Mouse (Mus musculus) hindbrain, embryonic 12.5 days (tissue): ENCODE measurements at regions not wholly inside any gene's neighbourhood (a gene's known extent, or its start where the extent isn't known, plus 50 kb on each side); places are given as distances from the start of the nearest gene placed in this dataset.

ENCODE experiments used
- ATAC-seq: fragments of 200-750 bp; cut with Nextera tagmentation; 2 replicates; pipeline ENCODE4 v1.8.0; 2017; ENCODE audit warnings: moderate TSS enrichment; ENCODE audit not compliant: low FRiP score
- H3K27ac ChIP-seq: fragments of 300-500 bp; sonication (generic); 2 replicates; pipeline ENCODE4 v1.5.1; 2016; ENCODE audit warnings: mild to moderate bottlenecking
- H3K27me3 ChIP-seq: fragments of 300-500 bp; sonication (generic); 2 replicates; pipeline ENCODE4 v1.6.1; 2016; ENCODE audit warnings: mild to moderate bottlenecking
- H3K36me3 ChIP-seq: fragments of 300-500 bp; sonication (generic); 2 replicates; pipeline ENCODE4 v1.6.1; 2016; ENCODE audit warnings: mild to moderate bottlenecking
- H3K4me1 ChIP-seq: fragments of 300-500 bp; sonication (generic); 2 replicates; pipeline ENCODE4 v1.6.1; 2016
- H3K4me2 ChIP-seq: fragments of 300-500 bp; sonication (generic); replicated peaks from 2 replicates; pipeline ENCODE4 v1.6.1; 2016; ENCODE audit warnings: mild to moderate bottlenecking
- H3K4me3 ChIP-seq: fragments of 300-500 bp; sonication (generic); 2 replicates; pipeline ENCODE4 v1.5.1; 2016; ENCODE audit warnings: mild to moderate bottlenecking
- H3K9ac ChIP-seq: fragments of 300-500 bp; sonication (generic); 2 replicates; pipeline ENCODE4 v1.6.1; 2016; ENCODE audit warnings: mild to moderate bottlenecking, moderate library complexity
- H3K9me3 ChIP-seq: fragments of 300-500 bp; sonication (generic); replicated peaks from 2 replicates; pipeline ENCODE4 v1.6.1; 2016; ENCODE audit warnings: mild to moderate bottlenecking
- WGBS: fragments of 180-500 bp; shearing (Covaris S2); methylation state at CpG from one replicate; pipeline ENCODE4 v1.1.7; 2016; 5-methylcytosine and 5-hydroxymethylcytosine counted together

DNA sequence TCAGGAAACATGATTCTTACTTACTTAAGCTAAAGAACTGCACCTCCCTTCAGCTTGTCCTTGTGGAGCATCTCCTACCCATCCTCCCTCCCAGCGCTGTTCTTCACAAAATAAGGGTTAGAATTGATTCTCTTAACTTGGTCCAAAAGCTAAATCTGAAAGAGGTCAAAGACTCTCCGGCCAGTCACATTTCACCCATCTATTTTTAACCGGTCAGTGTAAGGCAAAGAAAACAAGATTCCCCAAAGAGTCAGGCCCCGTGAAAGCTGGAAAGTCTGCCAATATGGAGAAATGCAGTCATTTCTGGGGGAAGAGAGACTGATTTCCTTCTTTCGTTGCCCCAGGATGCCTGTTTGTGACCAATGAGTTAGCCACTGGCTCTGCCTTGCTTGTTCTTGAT is 114.0 kb downstream of the Zfp36l1 start:
- no peak overlapping the region for H3K27ac ChIP-seq
- ATAC-seq, result no peak
- H3K9ac ChIP-seq, result no peak overlapping the region
- WGBS, result 85% methylated on average over 5 of the region's 5 CpGs
- no peaks in the 10 kb centered on the region for H3K9me3 ChIP-seq
- peaks cover 18% of the 10 kb centered on the region for H3K4me1 ChIP-seq
- H3K4me2 ChIP-seq, result no peak overlapping the region
- no peaks in the 10 kb centered on the region for H3K27me3 ChIP-seq
- no peak overlapping the region for H3K4me3 ChIP-seq
- H3K36me3 ChIP-seq, result no peaks in the 10 kb centered on the region

DNA sequence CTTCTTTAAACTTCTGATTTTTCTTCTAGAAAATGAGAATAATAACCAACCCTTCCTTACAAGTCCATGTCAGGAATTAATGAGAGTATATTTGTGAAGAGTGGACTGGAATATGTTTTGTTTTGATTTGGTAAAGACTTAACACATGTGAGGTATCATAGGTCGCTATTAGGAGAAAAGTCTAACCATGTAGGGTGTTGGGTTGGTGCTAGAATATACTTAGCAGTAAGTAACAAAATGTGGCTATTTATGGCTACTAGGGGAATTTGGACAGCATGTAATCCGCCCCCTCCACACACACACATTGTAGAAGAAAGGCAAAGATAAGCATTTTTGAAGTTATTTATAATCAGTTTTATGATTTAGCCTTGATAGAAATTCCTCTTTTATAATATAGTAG is 114.5 kb downstream of the Zfp36l1 start:
- WGBS, result 87% methylated on average over 2 of the region's 2 CpGs

DNA sequence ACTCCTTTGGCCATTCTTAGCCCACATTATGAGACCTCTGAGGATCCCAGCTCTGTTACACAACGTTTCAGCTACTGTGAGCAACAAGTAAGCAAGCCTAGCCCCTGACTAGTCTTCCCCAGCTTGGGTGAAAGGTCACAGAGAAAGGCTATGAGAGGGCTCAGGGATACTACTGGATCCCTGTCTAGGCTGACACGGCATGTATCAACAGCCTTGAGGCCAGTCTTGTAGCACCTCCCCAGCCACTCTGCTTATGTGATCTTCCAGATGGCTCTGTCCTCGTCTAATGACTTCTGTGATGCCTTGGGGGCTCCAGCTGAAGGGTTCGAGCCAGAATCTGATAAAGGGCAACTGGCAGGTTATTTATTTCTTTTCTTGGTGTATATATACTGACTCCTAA is 115.6 kb downstream of the Zfp36l1 start:
- no peak overlapping the region for H3K27ac ChIP-seq
- H3K9ac ChIP-seq, result no peak overlapping the region
- peaks cover 15% of the 10 kb centered on the region for H3K4me1 ChIP-seq
- no peaks in the 10 kb centered on the region for H3K36me3 ChIP-seq
- ATAC-seq, result no peak
- H3K4me3 ChIP-seq, result no peak overlapping the region
- no peak overlapping the region for H3K4me2 ChIP-seq
- no peaks in the 10 kb centered on the region for H3K9me3 ChIP-seq
- 70% methylated on average over 4 of the region's 4 CpGs for WGBS
- H3K27me3 ChIP-seq, result no peaks in the 10 kb centered on the region

More for the DNA sequence above, 114.5 kb downstream of the Zfp36l1 start:
- ATAC-seq, result no peak
- H3K4me1 ChIP-seq, result peaks cover 22% of the 10 kb centered on the region
- H3K27ac ChIP-seq, result no peak overlapping the region
- H3K36me3 ChIP-seq, result no peaks in the 10 kb centered on the region
- no peaks in the 10 kb centered on the region for H3K27me3 ChIP-seq
- H3K9me3 ChIP-seq, result no peaks in the 10 kb centered on the region
- H3K4me3 ChIP-seq, result no peak overlapping the region
- no peak overlapping the region for H3K9ac ChIP-seq
- no peak overlapping the region for H3K4me2 ChIP-seq

DNA sequence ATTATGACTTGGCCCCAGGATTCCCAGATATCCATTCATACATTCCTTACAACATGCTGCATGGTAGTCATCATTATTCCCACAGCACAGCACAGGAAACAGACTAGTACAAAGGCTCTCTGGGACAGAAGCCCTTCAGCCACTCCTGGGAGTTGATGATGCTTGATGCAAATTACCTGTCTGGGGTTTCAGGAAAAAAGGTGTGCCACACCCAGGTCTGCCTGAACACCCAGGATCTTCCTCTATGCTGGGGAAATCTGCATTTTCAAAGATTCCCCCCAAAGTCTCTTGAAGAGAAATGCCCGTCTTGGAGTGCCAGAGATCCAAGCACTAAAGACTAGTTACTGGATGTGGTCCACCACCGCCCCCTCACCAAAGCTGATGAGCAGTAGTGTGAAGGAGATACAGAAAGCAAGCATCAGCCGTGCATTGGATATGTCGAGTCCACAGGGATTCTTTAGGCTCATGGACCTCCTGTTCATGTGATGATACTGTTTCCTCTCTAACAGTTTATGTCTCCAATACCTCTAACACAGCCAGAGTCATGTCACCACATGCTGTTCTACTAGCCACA is 117.2 kb downstream of the Zfp36l1 start:
- H3K36me3 ChIP-seq, result no peaks in the 10 kb centered on the region
- no peak overlapping the region for H3K4me2 ChIP-seq
- WGBS, result 92% methylated on average over 4 of the region's 4 CpGs
- no peaks in the 10 kb centered on the region for H3K9me3 ChIP-seq
- H3K27ac ChIP-seq, result no peak overlapping the region
- ATAC-seq, result no peak
- H3K27me3 ChIP-seq, result no peaks in the 10 kb centered on the region
- H3K9ac ChIP-seq, result no peak overlapping the region
- peaks cover 19% of the 10 kb centered on the region for H3K4me1 ChIP-seq
- no peak overlapping the region for H3K4me3 ChIP-seq

DNA sequence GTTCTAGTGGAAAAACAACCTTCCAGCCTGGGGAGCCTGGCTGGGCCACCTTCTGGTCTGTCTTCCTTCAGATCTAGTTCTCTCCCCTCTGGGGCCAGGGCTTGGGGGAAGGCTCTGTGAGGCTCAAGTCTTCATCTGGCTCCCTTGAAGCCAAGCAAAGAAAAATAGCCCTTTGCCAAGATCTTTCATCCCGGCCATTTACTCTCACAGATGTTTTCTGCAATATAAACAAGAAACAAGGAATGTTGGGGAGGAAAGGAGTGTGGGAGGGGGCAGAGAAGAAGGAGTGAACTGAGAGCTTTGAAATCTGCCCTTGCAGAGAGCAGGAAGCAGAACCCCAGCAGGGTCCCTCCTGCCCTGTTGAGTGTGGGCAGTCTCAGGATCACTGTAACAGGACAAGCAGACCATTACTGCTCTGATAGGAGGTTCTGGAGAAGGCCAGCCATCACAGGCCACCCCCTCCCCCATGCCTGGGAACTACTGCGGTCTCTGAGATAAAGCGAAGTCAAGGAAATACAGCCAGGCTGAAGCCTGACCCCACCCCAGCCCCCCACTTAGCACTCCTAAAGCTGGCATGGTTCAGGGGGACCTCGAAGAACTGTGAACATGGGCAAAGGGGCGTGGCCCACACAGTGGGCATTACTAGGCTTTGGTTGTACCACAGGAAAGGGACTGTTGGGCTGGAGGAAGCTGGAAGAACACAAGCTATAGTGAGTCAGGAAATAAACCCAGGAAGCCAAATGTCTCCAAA is 118.8 kb downstream of the Zfp36l1 start:
- H3K9ac ChIP-seq, result no peak overlapping the region

DNA sequence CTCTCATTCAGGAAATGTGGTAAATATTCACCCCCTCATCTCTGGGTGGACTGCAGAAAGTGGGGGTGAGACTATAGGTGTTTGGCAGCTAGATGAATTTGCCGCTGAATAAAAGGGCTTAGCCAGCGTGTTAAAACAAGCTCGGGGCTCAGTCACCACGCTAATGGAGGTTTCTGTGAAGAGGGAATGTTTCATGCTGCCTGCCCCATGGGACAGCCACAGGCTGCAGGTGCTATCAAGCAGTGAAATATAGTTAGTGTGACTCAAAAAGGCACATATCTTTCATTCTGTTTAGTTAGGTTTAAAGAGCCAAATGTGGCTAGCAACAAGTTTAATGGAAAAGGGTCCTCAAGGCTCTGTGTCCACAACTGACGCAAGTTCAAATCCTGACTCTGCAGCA is 121.5 kb downstream of the Zfp36l1 start:
- Histone ChIP-seq H3K27ac (peak overlapping the region; percentile 64; the same call in 1 of the 2 replicates), H3K4me1 (peaks cover 41% of the 10 kb centered on the region), H3K4me2 (no peak overlapping the region), H3K9ac (no peak overlapping the region), H3K4me3 (no peak overlapping the region), H3K9me3 (no peaks in the 10 kb centered on the region), H3K27me3 (no peaks in the 10 kb centered on the region), H3K36me3 (no peaks in the 10 kb centered on the region)
- 46% methylated on average over 5 of the region's 5 CpGs for WGBS
- no peak for ATAC-seq

More for the DNA sequence above, 118.8 kb downstream of the Zfp36l1 start:
- WGBS, result 60% methylated on average over 5 of the region's 5 CpGs
- Histone ChIP-seq H3K4me3 (no peak overlapping the region), H3K27ac (peak overlapping the region; percentile 75), H3K36me3 (no peaks in the 10 kb centered on the region), H3K4me1 (peaks cover 34% of the 10 kb centered on the region), H3K9me3 (no peaks in the 10 kb centered on the region), H3K4me2 (no peak overlapping the region), H3K27me3 (no peaks in the 10 kb centered on the region)
- ATAC-seq, result no peak

DNA sequence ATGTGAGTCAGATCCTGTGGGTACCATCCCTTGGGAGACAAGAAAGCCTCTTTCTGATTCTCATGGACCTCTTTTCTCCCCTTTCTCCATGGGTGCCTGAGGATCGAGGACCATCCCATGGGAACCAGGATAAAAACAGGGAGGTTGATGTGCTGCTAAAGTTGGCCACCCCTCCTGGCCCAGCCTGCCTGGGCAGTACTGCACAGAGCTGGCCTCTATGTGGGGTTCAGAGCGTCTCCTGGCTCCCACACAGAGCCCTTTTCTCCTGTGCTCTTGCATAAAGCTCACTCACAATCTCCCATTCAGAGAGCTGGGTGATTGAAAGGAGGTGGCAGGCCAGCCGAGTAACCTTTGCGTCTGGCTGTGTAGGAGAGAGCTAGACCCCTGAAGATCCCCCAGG is 122.1 kb downstream of the Zfp36l1 start:
- Histone ChIP-seq H3K27ac (peak overlapping the region; percentile 64; the same call in 1 of the 2 replicates), H3K36me3 (no peaks in the 10 kb centered on the region), H3K4me3 (no peak overlapping the region), H3K9me3 (no peaks in the 10 kb centered on the region), H3K4me2 (no peak overlapping the region), H3K4me1 (peaks cover 43% of the 10 kb centered on the region), H3K9ac (no peak overlapping the region), H3K27me3 (no peaks in the 10 kb centered on the region)
- ATAC-seq, result no peak
- 30% methylated on average over 4 of the region's 4 CpGs for WGBS

DNA sequence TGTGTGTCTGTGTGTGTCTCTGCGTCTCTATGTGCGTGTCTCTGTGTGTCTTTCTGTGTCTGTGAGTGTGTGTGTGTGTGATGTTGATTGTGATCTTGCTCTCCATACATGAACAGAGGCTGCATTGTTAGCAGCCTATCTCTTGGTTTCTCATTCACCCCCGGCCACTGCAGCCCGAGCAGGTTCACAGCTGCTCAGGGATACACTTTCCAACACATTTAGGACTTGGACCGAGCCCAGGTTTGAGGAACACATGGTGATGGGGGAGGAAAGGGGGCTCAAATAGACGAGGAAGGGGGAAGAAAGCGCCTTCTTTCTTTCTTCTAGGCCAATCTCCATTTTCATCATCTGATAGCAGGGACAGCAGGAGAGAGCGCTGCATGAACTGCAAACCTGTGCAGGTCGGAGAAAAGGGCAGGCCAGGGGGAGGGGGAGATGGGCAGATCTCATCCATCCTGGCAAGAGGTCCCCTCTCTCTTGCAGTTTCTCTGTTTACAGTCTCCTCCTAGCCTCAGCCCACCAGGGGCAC is 123.2 kb downstream of the Zfp36l1 start:
- Histone ChIP-seq H3K27me3 (no peaks in the 10 kb centered on the region), H3K36me3 (no peaks in the 10 kb centered on the region), H3K4me3 (no peak overlapping the region), H3K27ac (peak overlapping the region; percentile 56), H3K9me3 (no peaks in the 10 kb centered on the region), H3K4me2 (no peak overlapping the region), H3K4me1 (peaks cover 43% of the 10 kb centered on the region), H3K9ac (no peak overlapping the region)
- ATAC-seq, result no peak
- 47% methylated on average over 7 of the region's 9 CpGs for WGBS

DNA sequence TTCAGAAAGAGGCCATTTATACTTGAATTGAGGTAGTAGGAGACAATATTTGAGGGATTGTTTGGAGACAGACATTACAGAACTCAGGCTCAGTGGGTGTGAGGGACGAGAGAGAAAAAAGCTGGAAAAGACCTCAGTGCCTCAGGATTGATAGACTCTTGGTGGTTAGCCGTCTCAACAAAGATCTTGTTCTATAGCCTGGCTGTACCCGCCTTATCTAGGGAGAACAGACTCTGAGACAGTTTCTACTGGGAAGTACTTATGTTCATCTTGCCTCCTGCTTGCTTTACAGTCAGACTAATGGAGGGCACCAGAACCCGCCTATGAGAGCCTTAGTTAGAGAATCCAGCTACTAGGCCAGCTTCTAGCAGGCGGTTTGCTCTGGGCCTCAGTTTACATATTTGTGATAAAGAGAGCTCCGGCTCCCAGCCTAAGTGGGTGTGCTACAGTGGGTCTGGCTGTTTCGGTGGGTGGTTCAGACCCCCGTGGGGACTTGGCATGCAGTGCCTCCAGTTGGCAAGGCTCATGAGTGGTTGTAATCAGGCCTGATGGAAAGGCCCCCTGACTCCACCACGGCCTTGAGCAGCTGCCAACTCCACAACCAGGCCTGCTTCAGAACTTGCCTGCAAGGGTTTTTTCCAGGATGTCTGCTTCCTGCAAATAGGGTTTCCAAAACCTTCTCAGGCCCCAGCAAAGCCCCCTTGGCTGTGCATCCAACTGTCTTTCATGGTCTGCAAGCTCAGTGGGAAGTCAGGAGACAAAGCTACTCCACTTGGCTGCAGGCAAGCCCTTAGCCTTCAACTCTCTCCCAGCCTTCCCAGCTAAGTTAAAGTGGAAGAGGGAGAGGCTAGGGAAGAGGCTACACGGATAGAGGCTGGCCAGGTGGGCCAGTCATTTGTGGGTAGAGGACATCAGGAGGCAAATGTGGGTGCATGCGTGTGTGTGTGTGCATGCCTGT is 124.1 kb downstream of the Zfp36l1 start:
- no peak for ATAC-seq
- WGBS, result 79% methylated on average over 11 of the region's 11 CpGs
- no peaks in the 10 kb centered on the region for H3K36me3 ChIP-seq
- peaks cover 42% of the 10 kb centered on the region for H3K4me1 ChIP-seq
- no peak overlapping the region for H3K4me3 ChIP-seq
- no peak overlapping the region for H3K9ac ChIP-seq
- no peak overlapping the region for H3K4me2 ChIP-seq
- peak overlapping the region; percentile 56 for H3K27ac ChIP-seq
- no peaks in the 10 kb centered on the region for H3K27me3 ChIP-seq
- H3K9me3 ChIP-seq, result no peaks in the 10 kb centered on the region

DNA sequence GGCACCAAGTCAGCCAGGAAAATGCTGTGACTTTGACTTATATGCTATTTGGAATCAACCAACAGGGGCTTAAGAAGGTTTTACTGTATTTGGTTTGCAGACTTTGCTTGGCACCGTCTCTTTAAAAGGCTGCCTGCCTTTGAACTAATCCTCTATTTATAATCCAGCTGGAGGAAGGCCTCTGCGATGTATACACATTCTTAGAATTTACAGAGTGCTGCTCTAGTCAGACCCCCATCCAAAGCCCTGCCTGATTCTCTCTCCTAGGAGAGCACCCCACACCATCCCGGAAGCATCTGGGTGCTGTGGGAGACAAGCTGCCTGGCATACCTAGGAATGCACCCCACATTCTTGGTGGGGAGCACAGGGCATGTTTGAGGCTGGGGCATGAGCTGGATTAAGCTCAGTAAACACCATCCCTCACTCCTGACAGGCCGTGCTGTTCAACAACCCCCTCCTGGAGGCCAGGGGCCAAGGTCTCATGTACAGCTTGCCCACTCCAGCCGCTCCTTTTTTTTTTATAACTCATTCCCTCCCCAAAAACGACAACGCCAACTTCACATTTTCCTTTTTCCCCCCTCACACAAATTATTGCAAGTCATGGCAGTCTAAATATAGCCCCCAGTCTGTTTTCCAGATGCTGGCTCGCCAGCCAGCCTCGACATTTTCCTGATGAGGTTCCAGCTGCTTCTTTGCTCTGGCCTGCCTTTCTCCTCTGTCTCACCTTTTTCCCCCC is 126.4 kb downstream of the Zfp36l1 start:
- no peak overlapping the region for H3K4me2 ChIP-seq
- no peaks in the 10 kb centered on the region for H3K36me3 ChIP-seq
- no peak for ATAC-seq
- 55% methylated on average over 9 of the region's 9 CpGs for WGBS
- no peaks in the 10 kb centered on the region for H3K9me3 ChIP-seq
- peaks cover 44% of the 10 kb centered on the region for H3K4me1 ChIP-seq
- H3K27ac ChIP-seq, result no peak overlapping the region; the same call in 1 of the 2 replicates
- H3K27me3 ChIP-seq, result no peaks in the 10 kb centered on the region
- no peak overlapping the region for H3K4me3 ChIP-seq
- H3K9ac ChIP-seq, result no peak overlapping the region

DNA sequence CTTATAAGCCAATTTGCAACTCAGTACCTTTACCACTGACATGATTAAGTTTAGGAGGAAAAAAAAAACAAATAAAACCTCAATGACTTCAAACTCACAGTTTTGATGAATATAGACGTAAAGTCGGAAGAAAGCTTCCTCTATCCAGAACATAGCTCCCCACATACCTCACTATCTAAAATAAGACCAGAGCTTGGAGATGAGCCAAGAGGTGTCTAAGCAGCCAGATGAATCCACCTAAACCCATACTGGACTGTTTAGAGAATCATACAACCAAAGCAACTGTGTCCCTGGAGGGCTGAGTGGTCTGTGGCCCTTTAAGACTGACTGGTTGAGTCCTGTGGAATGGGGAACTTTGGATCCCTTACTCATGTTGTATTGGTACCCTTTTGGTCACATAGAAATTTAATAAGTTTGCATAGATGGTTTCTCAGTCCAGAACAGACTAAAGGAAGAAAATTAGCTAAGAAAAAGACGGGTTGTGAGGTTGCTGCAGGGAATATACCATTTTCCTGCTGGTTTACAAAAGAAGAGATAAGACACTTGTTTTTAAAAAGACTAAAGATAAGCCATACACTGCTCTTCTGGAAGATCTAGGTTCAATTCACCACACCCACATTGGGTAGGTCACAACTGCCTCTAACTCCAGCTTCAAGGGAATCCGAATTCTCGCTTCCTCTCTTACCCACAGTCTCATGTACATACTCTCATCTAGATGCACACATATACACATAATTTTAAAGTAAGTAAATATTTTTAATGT is 127.6 kb downstream of the Zfp36l1 start:
- Histone ChIP-seq H3K36me3 (no peaks in the 10 kb centered on the region), H3K27me3 (no peaks in the 10 kb centered on the region), H3K27ac (no peak overlapping the region), H3K4me2 (no peak overlapping the region), H3K4me3 (no peak overlapping the region), H3K9ac (no peak overlapping the region), H3K9me3 (no peaks in the 10 kb centered on the region), H3K4me1 (peaks cover 33% of the 10 kb centered on the region)
- WGBS, result 92% methylated on average over 5 of the region's 5 CpGs
- ATAC-seq, result no peak
